Mouse (Mus musculus) C3H10T1/2 (cell line): ENCODE data around the gene Tcp10a. TPM values are rescaled to one million over a fixed set of nuclear protein-coding genes. Genes with fewer than 3 reads are reported as not detected.

Experiments used
- polyA plus RNA-seq, 2 experiments: library from polyadenylated mRNA; unstranded; fragments of >200 nt; fragmentation: generic; extraction: Trizol; gene quantifications; one replicate each; pipeline ENCODE4 v1.2.1; 2012; ENCODE audit warnings: missing spikeins in 2 of 2

Tcp10a gene
- not detected for polyA plus RNA-seq

DNA sequence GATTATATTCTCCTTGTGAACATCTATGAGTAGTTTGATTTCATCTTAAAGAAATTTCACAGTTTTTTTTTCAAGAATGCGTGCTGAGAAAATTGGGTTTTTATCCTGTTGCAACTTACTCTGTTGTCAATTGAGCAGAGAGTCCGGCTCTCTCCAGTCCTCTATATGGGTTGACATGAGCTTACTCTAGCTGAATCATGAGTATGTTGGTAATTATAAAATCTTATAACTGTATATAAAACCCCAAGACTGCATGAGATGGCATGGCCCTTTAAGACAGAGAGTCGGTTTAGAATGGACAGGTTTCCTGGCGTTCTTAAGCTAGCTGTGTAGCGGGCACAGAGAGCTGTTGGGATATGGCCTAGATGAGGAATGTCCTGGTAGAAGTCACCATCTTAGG, at the start of gene Tcp10a:
TSS of gene Tcp10a (plus strand) at position 301 of the 400 bp plus-strand sequence.

DNA sequence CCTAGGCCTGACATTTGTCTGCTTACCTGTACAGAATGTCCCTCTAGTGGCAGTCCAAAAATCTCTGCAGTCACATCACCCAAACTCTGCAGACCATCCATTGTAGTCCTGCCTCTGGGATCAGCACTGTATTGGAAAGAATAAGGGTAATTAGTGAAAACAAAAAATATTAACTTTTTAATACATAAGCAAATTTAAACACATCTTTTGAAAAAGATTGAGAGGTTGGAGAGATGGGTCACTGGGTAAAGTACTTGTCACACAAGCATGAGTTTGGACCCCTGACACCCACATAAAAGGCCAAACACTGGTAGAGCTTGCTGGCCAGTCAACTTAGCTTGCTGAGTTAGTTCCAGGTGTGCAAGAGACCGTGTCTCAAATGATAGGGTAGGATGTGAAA, 28.1 kb downstream of the Tcp10a start, which contains the start of gene Ttll2:
TSS of gene Ttll2 (minus strand) at position 101 of the 400 bp plus-strand sequence.

DNA sequence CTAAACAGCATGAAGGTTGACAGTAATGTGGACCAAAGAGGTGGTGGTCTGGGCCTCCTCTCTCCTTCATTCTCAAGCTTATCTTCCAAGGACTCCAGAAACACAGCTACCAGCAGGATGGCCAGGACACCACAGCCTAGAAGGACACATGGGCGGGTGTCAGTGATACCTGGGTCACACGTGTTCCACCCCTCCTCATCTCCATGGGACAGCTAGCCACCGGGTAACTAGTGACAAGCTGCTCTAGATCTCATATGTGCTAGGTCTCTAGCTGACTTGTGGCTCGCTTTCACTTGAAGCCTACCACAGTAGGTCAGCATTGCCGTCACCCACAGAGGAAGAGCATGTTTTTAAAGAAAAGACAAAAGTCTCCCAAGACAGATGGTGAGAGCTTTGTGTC, 47.4 kb downstream of the Tcp10a start, which contains the start of gene Gm49630:
TSS of gene Gm49630 (minus strand) at position 101 of the 400 bp plus-strand sequence.

DNA sequence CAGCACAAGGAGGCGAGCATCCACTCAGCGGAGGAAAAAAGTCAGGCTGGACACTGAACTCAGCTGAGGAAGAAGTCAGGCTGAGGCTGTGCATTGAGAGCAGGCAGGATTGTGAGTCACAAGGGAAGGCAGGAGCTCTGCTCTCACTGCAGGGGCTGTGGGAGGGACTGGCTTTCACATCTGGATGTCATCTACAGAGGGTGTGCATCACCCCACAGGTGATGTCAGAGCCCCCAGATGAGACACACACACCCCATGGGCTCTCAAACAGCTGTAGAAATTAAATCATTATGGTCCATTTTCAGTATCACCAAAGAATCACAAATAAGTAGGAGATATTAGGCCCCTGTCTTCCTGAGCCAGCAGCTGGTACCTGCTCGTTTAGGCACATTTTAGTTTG, 60.9 kb downstream of the Tcp10a start, which contains the start of gene Unc93a2:
TSS of gene Unc93a2 (minus strand) at position 101 of the 400 bp plus-strand sequence.

Other genes starting within 250 kb of the Tcp10a start
- gene Rps6ka2, start 154.5 kb upstream of the Tcp10a start, polyA plus RNA-seq, result 1 to 10 TPM; 3.6 to 4.2 TPM
- not detected for gene Ttll2, start 28.1 kb downstream of the Tcp10a start, polyA plus RNA-seq
- gene Gm49630, start 47.3 kb downstream of the Tcp10a start, polyA plus RNA-seq, result not detected
- gene Unc93a2, start 60.8 kb downstream of the Tcp10a start, polyA plus RNA-seq, result not detected